Mouse (Mus musculus) heart, postnatal 0 days (tissue): ENCODE results near the gene Tkfc.

Experiments used
- CTCF ChIP-seq: IDR thresholded peaks from 2 replicates; pipeline ENCODE4 v1.5.1; 2016; ENCODE audit warnings: antibody characterized with exemption, control low read depth, low read depth
- EP300 ChIP-seq: IDR thresholded peaks from 2 replicates; pipeline ENCODE4 v1.6.1; 2016; ENCODE audit warnings: antibody characterized with exemption, low read depth

- TF ChIP-seq CTCF: no peak
- TF ChIP-seq EP300: no peak
Measured at GRCm38 (mm10) chr19:10539454-10539853, 66.0 kb downstream of the Tkfc start.
